Mouse (Mus musculus) intestine, embryonic 16.5 days (tissue): ENCODE measurements around the gene Cenph. TPM values are rescaled to one million over a fixed set of nuclear protein-coding genes. Genes with fewer than 3 reads are reported as not detected.

ENCODE experiments used
- ATAC-seq: fragments of 200-750 bp; cut with Nextera tagmentation; 2 replicates; pipeline ENCODE4 v1.8.0; 2017; ENCODE audit warnings: moderate TSS enrichment, moderate library complexity
- H3K27ac ChIP-seq: fragments of 300-500 bp; sonication (generic); 2 replicates; pipeline ENCODE4 v1.5.1; 2014; ENCODE audit warnings: mild to moderate bottlenecking, low read length
- H3K27me3 ChIP-seq: fragments of 300-500 bp; sonication (generic); replicated peaks from 2 replicates; pipeline ENCODE4 v1.6.1; 2014; ENCODE audit warnings: low read length, control low read depth, mixed read lengths; ENCODE audit not compliant: control insufficient read depth, insufficient read depth
- H3K36me3 ChIP-seq: fragments of 300-500 bp; sonication (generic); 2 replicates; pipeline ENCODE4 v1.6.1; 2014; ENCODE audit warnings: low read length, control low read depth; ENCODE audit not compliant: control insufficient read depth, insufficient read depth
- H3K4me1 ChIP-seq: fragments of 300-500 bp; sonication (generic); 2 replicates; pipeline ENCODE4 v1.6.1; 2014; ENCODE audit warnings: low read length, control low read depth, mixed read lengths; ENCODE audit not compliant: control insufficient read depth, insufficient read depth
- H3K4me2 ChIP-seq: fragments of 300-500 bp; sonication (generic); 2 replicates; pipeline ENCODE4 v1.6.1; 2014; ENCODE audit warnings: low read depth, low read length, control low read depth
- H3K4me3 ChIP-seq: fragments of 300-500 bp; sonication (generic); 2 replicates; pipeline ENCODE4 v1.5.1; 2014; ENCODE audit warnings: mild to moderate bottlenecking, low read length
- H3K9ac ChIP-seq: fragments of 300-500 bp; sonication (generic); 2 replicates; pipeline ENCODE4 v1.6.1; 2014; ENCODE audit warnings: low read depth, low read length
- H3K9me3 ChIP-seq: fragments of 300-500 bp; sonication (generic); 2 replicates; pipeline ENCODE4 v1.6.1; 2016; ENCODE audit warnings: low read length, control low read depth; ENCODE audit not compliant: control insufficient read depth
- WGBS: fragments of 180-500 bp; shearing (Covaris S2); extraction: QIAGEN DNeasy Blood & Tissue Kit; methylation state at CpG from one replicate; pipeline ENCODE4 v1.1.7; 2014; 5-methylcytosine and 5-hydroxymethylcytosine counted together
- polyA plus RNA-seq: library from polyadenylated mRNA; unstranded; fragments of >200 nt; fragmentation: Nextera tagmentation; extraction: Ambion mirVana; gene quantifications from 2 replicates; pipeline ENCODE4 v1.2.1, GENCODE M21; 2015

Cenph gene
- polyA plus RNA-seq, 1 experiment from 2014 or later = 29.0 TPM

DNA sequence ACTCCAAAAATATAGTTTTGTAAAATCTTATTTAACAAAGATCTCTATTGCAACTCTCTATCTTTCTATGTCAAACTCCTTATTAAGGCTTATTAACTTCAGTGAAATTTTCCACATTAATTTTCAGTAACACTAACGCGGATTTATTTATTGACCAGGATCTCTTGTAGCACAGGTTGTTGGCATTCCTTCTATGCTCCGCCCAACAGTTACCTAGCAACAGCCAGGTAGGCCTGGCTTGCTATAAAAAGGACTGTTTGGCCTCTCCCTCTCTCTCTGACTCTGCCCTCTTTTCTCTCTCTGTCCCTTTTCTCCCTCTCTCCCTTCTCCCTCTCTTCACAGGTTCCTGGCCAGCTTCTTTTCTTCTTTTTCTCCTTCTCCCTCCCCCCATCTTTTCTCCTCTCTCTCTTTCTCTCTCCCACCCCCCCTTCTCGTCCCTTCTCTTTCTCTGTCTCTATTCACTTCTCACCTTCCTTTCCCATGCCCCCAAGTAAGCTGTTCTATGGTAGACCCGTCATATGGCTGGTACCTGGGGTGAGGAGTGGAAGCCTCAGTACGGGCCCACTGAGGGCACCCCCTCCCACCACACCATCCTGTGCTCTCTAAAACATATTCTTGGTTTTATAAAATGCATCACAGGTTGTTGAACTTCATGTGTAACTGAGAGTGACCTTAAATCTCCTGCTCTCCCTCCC, 11.8 kb upstream of the Cenph start:
- WGBS = 57% methylated on average over 6 of the region's 6 CpGs
- Histone ChIP-seq H3K27ac (no peak overlapping the region), H3K9me3 (no peaks in the 10 kb centered on the region), H3K9ac (no peak overlapping the region), H3K4me2 (no peak overlapping the region), H3K36me3 (no peaks in the 10 kb centered on the region), H3K27me3 (no peaks in the 10 kb centered on the region), H3K4me3 (no peak overlapping the region), H3K4me1 (peaks cover 18% of the 10 kb centered on the region)
- ATAC-seq = peak; percentile 24; the same call in 1 of the 2 replicates

DNA sequence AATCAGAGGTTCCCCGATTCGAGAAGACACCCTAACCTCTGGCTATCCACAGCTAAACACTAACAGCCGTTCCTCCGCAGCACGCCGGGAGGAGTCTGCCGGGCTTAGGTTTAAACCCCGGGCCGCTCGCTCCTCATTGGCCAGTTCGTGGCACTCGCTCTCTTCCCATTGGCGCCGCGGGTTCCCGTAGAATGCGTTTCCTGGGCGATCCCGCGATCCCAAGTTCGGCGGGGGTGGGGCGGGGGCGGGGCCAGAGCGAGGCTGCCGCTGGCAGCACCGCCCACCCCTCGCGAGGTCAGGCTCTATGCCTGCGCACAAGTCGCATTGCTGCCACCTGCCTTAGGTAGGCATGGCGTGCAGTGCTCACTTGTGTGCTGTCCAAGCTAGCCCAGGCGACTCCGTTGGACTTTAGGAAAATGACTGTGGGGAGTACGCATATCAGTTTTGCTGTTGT, 10.7 kb upstream of the Cenph start, which contains the start of gene Ccnb1:
TSS of gene Ccnb1 (minus strand) at position 157 of the 454 bp plus-strand sequence.
- H3K4me2 ChIP-seq = peak within 1 kb of the TSS; percentile 64
- no peaks in the 10 kb centered on the region for H3K9me3 ChIP-seq
- peaks cover 18% of the 10 kb centered on the region for H3K4me1 ChIP-seq
- H3K27me3 ChIP-seq = no peaks in the 10 kb centered on the region
- peak within 1 kb of the TSS; percentile 46; the same call in 1 of the 2 replicates for H3K27ac ChIP-seq
- no peaks in the 10 kb centered on the region for H3K36me3 ChIP-seq
- peak within 1 kb of the TSS; percentile 72 for H3K9ac ChIP-seq
- under 1% methylated on average over 35 of the region's 35 CpGs for WGBS
- ATAC-seq = peak; percentile 99
- H3K4me3 ChIP-seq = peak within 1 kb of the TSS; percentile 63

GRCm38 (mm10) chr13:100785806-100786413, 10.2 kb upstream of the Cenph start:
- Histone ChIP-seq H3K9me3 (no peaks in the 10 kb centered on the region), H3K4me1 (peaks cover 18% of the 10 kb centered on the region), H3K9ac (peak overlapping the region; percentile 72), H3K4me2 (peak overlapping the region; percentile 52), H3K27ac (peak overlapping the region; percentile 8; the same call in 1 of the 2 replicates), H3K36me3 (no peaks in the 10 kb centered on the region), H3K4me3 (peak overlapping the region; percentile 63), H3K27me3 (no peaks in the 10 kb centered on the region)
- peak; percentile 41 for ATAC-seq
- under 1% methylated on average over 30 of the region's 30 CpGs for WGBS

- H3K4me3 ChIP-seq = no peak overlapping the region
- H3K36me3 ChIP-seq = no peaks in the 10 kb centered on the region
- no peak for ATAC-seq
- H3K9me3 ChIP-seq = no peaks in the 10 kb centered on the region
- no peak overlapping the region for H3K9ac ChIP-seq
- H3K27ac ChIP-seq = no peak overlapping the region
- 73% methylated on average over 3 of the region's 3 CpGs for WGBS
- H3K4me1 ChIP-seq = peaks cover 15% of the 10 kb centered on the region
- H3K27me3 ChIP-seq = no peaks in the 10 kb centered on the region
- H3K4me2 ChIP-seq = no peak overlapping the region
Observed at GRCm38 (mm10) chr13:100777491-100777890, 1.8 kb upstream of the Cenph start.

DNA sequence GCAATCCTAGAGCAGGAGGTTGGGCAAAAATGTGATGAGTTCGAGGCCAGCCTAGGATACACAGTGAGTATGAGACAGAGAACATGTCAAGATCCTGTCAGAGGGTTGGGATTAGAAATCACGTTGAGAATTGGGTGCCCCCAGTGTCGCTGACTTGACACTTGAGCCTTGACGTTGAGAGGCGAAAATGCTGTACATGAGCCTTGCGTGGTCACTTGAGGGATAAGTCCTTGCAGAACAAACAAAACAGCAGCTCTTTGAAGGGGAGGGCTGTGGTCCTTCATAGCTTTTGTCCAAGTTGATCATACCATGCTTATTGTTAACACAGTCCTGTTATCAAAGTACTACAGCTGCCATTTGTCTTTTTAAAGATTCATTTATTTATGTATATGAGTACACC, 1.0 kb upstream of the Cenph start:
- Histone ChIP-seq H3K9ac (no peak overlapping the region), H3K27me3 (no peaks in the 10 kb centered on the region), H3K36me3 (no peaks in the 10 kb centered on the region), H3K4me1 (peaks cover 15% of the 10 kb centered on the region), H3K9me3 (no peaks in the 10 kb centered on the region), H3K4me3 (no peak overlapping the region), H3K27ac (no peak overlapping the region), H3K4me2 (no peak overlapping the region)
- WGBS = 67% methylated on average over 6 of the region's 6 CpGs
- ATAC-seq = no peak

DNA sequence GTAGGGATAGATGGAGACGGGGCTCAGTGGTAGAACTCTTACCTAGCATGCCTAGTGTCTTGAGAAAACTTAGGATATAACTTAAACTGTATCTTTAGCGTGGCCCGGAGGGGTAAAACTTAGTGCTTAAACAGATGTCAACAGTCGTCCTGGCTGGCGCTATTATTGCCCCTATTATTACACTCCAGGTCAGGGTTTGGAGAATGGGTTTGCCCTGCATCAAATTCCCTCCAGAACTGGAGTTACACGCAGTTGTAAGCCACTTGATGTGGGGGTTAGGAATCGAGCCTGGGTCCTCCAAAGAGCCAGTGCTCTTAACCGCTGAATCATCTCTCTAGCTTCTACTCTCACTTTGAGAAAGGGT, 339 bp upstream of the Cenph start:
- no peaks in the 10 kb centered on the region for H3K27me3 ChIP-seq
- H3K4me3 ChIP-seq = peak overlapping the region; percentile 96
- no peaks in the 10 kb centered on the region for H3K36me3 ChIP-seq
- no peak overlapping the region for H3K27ac ChIP-seq
- peaks cover 15% of the 10 kb centered on the region for H3K4me1 ChIP-seq
- no peaks in the 10 kb centered on the region for H3K9me3 ChIP-seq
- peak overlapping the region; percentile 96 for H3K4me2 ChIP-seq
- H3K9ac ChIP-seq = peak overlapping the region; percentile 27
- WGBS = 10% methylated on average over 8 of the region's 8 CpGs
- ATAC-seq = peak; percentile 37

DNA sequence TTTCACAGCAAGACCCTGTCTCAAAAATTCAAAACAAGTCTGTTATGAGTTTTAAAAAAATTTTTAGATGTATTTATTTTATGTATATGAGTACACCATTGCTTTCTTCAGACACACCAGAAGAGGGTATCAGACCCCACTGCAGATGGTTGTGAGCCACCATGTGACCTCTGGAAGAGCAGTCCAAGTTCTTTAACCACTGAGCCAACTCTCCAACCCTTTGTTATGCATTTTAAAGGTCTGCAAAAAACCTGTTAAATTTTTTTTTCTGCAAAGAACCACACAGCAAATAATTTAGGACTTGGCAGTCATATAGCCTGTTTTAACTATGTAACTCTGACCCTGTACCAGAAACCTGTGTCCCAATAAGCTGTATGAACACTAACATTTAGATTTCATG, 995 bp downstream of the Cenph start:
- no peak overlapping the region for H3K27ac ChIP-seq
- no peaks in the 10 kb centered on the region for H3K9me3 ChIP-seq
- H3K27me3 ChIP-seq = no peaks in the 10 kb centered on the region
- H3K4me1 ChIP-seq = peaks cover 15% of the 10 kb centered on the region
- ATAC-seq = no peak
- peak overlapping the region; percentile 86 for H3K9ac ChIP-seq
- no peaks in the 10 kb centered on the region for H3K36me3 ChIP-seq
- H3K4me3 ChIP-seq = peak overlapping the region; percentile 96
- peak overlapping the region; percentile 96 for H3K4me2 ChIP-seq

- no peak overlapping the region for H3K9ac ChIP-seq
- no peak overlapping the region for H3K4me3 ChIP-seq
- 92% methylated on average over 2 of the region's 2 CpGs for WGBS
- H3K27me3 ChIP-seq = no peaks in the 10 kb centered on the region
- no peaks in the 10 kb centered on the region for H3K4me1 ChIP-seq
- no peaks in the 10 kb centered on the region for H3K36me3 ChIP-seq
- H3K9me3 ChIP-seq = no peaks in the 10 kb centered on the region
- no peak overlapping the region for H3K4me2 ChIP-seq
- no peak for ATAC-seq
- no peak overlapping the region for H3K27ac ChIP-seq
Observed at GRCm38 (mm10) chr13:100755329-100755728, 20.4 kb downstream of the Cenph start.

DNA sequence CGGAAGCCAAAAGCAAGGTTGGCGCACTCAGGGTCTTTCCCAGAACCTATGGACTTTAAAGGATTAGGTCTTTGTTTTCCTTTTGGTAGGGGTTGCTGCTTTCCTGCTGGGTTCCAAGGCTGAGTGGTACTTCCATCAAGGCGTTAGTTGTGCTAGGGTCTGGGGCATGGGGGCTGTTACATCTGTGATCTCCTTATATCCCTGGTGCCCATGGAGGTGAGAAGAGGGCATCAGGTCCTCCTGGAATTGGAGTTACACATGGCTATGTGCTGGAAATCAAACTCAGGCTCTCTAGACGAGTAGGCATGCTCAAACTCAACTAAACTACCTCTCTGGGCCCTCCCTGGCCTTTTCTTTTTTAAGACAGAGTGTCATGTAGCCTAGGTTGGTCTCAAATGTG, 21.5 kb downstream of the Cenph start:
- no peak overlapping the region for H3K4me3 ChIP-seq
- H3K36me3 ChIP-seq = no peaks in the 10 kb centered on the region
- no peaks in the 10 kb centered on the region for H3K4me1 ChIP-seq
- no peaks in the 10 kb centered on the region for H3K9me3 ChIP-seq
- no peak overlapping the region for H3K9ac ChIP-seq
- WGBS = 70% methylated on average over 4 of the region's 4 CpGs
- H3K27ac ChIP-seq = no peak overlapping the region
- H3K4me2 ChIP-seq = no peak overlapping the region
- no peaks in the 10 kb centered on the region for H3K27me3 ChIP-seq
- no peak for ATAC-seq
